Mouse (Mus musculus): ENCODE measurements around the gene Gm29609.

Gm29609 gene

DNA sequence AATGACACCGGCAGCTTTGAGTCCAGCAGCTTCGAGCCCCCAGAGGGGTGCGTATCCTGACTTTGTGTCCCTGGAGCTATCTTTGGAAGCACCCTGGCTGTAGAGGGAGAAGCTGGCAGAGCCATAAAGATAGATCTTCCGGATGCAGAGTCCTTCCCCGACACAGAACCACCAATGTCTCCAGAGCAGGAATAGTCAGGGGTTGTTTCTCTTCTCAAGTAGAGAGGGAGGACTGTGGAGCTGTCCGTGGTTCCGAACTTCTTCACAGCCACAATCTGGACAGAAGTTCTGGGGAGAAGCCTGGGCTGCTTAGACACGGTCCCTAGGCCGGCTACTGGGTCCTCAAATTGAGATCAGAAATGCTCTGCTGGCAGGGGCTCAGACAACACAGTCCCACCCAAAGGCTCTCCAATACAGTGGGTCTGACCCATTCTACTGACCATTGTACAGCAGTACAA is 40.7 kb downstream of the Gm29609 start:
- peak; percentile 24 for DNase-seq (ENCODE audit: extremely low spot score)

DNA sequence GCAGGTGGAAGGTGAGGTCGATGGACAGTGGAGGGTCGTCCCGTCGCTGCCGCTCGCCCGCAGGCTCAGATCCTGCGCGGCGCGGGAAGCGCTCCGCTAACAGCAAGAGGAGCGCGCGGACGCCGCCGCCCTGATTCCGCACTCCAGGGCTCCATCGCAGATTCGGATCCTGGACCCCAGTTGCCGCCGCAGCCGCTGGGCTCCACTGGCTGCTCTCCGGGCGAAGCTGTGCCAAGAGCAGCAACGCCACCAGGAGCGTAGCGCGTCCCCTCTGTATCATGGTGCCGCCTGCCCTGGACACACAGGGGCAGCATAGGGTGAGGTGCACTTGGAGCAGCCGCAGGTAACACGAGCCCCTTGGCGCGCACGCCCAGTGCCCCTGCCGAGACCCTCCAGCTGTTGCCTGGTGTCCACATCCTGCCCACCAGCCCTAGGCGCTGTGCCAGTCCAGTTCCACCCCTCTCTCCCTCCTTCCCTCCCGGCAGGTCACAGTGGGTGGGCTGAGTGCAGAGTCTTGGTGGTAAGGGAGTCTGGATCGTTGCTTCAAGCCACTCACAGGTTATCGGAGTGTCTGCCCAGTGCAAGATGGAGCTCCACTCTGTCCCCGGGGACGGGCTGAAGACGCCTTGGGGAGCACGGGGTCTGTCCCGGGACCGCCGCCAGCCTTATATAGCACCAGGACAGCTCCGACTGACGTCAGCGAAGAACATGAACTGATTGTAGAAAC is 41.3 kb downstream of the Gm29609 start, which contains the start of gene Ucn:
Gene Ucn, minus strand, starts transcription at position 589 of the 727 bp plus-strand sequence.
- DNase-seq (ENCODE audit: extremely low spot score): peak; percentile 19

DNA sequence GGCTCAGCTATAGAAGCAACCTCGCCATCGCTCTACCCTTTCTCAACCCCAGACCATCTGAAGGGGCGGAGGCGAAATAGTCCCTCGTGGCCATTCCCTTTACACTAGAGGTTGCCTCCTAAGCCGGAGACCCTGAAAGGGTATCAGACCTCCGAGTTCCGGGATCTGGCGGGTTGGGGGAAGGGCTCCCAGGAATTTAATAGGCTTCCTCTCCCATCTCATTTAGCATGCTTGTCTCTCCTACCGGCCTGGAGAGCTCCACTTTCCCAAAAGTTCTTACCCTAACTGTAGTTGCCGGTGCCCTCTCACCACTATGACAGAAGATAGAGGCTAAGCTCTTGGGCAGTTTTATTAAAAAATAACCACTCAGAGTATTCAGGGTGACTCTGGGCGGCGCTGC is 42.1 kb downstream of the Gm29609 start:
- DNase-seq (ENCODE audit: extremely low spot score): no peak

DNA sequence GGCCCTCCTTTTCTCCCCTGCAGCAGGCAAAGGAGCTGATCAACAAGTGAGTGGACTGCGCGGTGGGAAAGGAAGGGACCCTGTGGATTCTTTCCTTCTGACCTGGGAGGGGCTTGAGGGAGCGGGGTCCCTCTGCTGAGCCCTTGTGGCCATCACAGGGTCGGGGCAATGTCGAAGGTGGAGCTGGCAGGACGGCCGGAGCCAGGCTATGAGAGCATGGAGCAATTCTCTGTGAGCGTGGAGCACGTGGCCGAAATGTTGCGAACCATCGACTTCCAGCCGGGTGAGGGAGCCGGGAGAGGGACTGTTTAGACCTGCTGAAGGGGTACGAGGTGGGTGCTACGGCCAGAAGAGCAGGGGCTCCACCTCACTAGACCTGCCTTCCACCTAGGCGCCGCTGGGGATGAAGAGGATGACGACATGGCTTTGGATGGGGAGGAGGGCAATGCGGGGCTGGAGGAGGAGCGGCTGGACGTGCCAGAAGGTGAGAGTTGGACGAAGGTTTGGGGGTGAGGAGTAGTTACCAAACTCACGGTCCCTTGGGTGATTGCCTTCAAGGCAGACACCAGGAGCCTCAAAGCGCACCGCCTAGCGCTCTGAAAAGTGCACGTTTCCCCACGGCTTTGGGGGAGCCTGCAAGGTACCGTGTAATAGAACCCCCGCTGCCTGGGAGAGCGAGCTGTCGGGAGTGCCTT is 42.8 kb downstream of the Gm29609 start:
- peak; percentile 24 for DNase-seq (ENCODE audit: extremely low spot score)

DNA sequence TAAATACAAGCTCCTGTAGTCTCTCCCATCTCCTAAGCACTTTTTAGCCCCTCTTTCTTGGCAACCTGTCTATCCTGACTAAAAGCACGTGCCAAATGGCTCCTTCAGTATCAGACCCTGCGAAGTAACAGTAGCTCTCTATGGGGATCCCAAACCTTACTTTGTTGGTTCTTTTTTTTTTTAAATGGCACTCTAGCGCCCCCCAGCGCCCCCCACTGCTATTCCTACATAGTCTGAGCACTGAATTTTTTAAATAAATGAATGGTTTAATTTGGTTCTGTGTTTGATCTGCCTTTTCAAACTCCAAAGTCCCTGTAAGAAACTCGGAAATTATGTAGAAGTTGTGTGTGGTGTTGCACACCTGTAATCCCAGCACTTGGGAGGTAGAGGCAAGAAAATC is 53.7 kb downstream of the Gm29609 start:
- DNase-seq (ENCODE audit: extremely low spot score): no peak

DNA sequence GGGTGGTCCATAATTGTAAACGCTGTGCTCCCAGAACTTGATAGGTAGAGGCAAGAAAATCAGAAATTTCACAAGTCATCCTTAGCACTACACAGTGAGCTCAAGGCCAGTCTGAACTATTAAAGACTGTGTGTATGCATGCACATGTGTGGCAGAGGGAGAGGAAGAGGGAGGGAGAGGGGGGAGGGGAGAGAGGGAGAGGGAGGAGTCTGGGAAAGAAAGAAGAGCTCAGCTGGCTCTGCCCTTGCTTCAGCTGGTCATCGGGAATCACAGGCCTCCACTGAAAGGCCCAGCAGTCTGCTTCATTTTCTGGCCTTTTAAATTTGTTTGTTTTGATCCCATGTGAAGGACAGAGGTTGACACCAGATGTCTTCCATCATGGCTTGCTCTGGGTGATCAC is 56.2 kb downstream of the Gm29609 start:
- no peak for DNase-seq (ENCODE audit: extremely low spot score)

DNA sequence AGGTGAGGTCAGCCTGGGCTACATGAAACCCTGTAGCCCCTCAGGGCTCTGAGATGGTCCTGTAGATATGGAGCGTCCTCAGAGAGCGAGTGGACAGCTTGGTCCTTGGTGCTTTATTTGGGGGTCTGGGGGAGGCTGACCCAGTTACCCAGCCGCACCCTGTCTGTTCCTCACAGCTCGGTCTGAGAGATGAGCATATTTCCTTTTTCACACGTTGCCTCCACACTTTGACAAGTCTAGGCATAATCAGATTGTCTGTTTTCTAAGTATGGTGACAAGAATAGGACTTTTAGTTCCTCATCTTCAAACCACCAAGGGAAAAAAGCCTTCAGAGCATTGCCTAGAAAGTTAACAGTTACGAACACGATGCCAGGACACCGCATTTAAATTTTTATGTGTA is 58.6 kb downstream of the Gm29609 start:
- DNase-seq (ENCODE audit: extremely low spot score): no peak

DNA sequence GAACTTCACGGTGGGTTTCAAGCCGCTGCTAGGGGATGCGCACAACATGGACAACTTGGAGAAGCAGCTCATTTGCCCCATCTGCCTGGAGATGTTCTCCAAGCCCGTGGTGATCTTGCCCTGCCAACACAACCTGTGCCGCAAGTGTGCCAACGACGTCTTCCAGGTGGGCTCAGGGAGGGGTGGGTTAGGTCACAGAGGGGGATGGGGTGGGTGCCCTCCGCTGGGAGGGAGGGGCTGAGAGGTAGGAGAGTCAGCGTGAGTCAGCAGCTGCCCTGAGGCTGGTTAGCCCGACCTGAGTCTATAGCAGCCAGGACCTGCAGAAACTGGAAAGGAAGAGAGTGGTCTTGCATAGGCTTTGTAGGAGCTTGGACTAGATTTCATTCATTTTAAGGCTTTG is 62.8 kb downstream of the Gm29609 start:
- no peak for DNase-seq (ENCODE audit: extremely low spot score)

DNA sequence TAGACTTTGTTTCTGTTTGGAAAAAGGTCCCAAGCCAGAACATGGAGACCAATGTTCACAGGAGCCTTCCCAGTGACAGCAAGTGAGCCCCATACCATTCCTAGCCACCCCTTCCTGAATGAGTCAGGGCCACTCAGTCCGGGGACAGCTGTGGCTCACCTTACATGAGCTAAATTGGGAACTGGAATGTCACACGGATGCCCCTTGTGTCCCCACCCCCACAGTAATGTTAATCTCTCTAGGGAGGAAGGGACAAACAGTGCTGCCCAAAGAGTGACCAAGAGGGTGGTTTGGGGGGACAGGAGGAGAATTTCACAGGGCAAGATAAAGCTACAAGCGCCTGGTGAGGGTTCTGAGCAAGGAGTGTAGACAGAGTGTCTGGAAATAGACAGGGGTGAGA is 63.4 kb downstream of the Gm29609 start, which contains the start of gene Trim54:
Gene Trim54, plus strand, starts transcription at position 359 of the 400 bp plus-strand sequence.
- DNase-seq (ENCODE audit: extremely low spot score): no peak

DNA sequence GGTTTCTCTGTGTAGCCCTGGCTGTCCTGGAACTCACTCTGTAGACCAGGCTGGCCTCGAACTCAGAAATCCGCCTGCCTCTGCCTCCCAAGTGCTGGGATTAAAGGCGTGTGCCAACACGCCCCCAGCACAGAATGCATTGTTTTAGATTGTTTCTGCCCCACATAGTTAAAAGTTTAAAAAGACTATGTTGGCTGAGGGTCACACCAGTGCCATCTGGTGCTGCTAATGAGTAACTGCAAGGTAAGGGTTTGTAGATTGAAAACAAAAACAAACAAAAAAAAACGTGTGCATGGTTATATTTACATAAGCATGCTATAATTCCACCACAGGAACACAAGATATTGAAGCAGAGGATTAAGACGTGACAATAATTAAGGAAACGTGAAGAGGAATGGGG is 68.9 kb downstream of the Gm29609 start:
- no peak for DNase-seq (ENCODE audit: extremely low spot score)

DNA sequence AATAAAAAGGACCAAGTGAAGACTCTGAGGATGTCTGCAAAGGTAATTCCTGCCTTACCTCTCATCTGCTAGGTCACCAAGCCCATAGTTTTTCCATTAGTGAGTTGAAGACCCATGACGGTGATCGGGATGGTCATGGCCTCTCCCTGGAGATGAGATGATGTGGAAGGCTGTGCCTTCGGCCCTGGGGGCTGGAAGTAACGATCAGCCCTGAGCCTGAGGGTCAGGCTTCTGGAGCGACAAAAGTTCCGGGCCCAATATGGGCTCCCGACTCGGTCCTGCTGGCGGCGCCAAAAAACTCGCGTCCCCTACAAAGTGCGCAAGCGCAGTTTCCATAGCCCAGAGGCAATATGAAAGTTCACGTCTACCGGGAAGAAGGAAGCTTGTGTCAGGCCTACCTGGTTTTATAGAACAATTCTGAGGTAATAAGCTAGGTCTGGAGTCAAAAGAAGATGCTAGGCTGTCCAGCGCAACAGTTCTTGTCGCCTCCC is 71.7 kb downstream of the Gm29609 start, which contains the start of gene Slc30a3:
Gene Slc30a3, minus strand, starts transcription at position 238 of the 491 bp plus-strand sequence.
- no peak for DNase-seq (ENCODE audit: extremely low spot score)

DNA sequence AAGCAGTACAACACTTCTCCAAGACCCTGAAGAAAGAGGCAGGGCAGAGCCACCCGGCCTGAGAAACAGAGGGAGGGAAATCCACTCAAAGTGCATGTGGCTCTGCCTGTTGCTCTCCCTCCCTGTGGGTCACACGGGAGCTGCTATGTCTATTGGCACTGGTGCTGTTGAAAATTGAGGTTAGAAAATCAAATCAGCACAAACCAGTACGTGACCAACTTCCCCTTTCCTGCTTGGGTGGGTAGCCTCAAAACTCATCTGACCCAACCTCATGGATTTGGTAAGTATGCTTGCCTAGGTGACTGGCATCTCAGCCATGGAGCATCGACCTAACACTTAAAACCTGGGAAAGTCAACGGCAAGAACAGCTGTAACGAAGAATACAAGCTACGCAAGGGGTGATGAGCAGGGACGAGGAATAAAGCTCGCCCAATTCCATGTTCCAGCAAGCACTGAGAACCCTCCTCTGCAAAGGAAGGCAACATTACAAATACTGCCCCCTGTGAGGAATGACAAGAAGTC is 73.8 kb downstream of the Gm29609 start, which contains the start of gene Dnajc5g:
Gene Dnajc5g, plus strand, starts transcription at position 472 of the 522 bp plus-strand sequence.
- no peak for DNase-seq (ENCODE audit: extremely low spot score)

DNA sequence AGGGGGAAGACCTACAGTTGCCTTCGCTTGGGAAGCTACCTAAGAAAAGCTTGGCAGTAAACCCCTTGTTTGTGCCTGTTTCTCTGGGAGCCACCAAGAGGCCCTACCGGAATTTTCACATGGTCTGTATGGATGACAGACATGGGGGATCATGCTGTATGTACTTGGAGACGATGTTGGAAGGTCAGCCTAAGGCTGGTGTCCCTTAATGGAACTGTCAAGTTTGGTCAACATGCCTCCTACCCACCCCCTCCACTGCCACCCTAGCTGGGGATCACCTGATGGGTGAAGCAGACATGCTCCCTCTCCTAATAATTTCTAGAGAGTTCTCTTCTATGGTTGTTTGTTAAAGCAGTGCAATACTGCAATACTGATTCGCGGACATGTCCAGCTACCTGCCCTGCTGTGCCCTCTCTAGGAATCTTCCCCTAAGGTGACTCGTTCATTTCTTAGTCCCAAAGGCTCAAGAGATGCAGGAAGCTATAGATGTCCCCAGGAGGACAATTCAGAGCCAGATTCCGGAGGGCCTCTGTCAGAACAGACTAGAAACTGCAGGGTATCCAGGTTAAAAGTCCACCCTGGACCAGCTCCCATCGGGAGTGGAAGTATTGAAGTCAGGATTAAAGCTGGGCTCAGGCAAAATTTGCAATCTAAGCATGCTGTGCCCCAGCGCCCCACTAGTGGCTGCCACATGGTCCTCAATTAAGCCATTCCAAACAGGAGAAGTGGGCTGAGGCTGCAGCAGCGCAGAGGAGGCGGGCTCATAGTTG is 83.8 kb downstream of the Gm29609 start:
- DNase-seq (ENCODE audit: extremely low spot score): no peak

DNA sequence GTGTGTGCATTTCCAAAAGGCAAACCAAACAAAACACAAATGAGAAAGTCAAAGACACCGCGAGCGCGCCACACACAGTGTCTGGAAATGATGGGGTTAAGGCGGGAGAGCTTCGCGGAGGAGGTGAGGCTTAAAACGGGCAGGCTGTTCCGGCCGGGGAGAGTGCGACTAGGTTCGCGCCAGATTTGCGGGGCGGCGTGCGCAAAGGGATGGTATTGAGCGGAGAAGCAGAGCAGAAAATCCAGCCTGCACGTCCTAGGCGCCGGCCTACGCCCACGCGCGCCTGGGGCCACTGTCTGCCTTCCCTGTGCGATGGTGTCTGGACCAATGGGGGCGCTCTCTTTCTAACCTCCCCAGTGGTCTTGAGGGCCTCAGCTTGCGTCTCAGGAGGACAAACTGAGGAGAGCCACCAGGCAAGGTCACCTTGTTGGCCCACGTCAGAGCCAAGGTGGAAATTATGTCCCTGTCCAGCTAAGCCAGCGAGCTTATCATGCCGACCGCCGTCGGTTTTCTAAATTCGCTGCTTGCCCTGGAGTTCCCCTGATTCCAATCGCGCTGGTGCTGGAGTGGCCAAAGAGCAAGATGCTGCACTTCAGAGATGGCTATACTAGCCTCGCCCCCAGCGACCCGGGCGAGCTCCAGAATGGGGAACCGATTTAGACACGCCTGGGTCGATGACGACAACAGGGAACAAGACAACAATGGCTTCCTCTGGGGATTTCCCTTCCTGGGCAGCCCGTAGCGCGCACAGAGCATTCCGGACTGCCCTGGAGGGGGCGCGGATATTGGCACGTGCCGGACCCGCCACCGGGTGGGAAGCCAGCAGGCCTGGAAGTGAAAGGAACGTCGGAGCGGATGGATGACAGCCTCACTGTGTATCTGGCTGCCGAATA is 84.7 kb downstream of the Gm29609 start:
- peak; percentile 51 for DNase-seq (ENCODE audit: extremely low spot score)
